Mouse (Mus musculus): ENCODE data around the gene Fut9.

Fut9 gene

DNA sequence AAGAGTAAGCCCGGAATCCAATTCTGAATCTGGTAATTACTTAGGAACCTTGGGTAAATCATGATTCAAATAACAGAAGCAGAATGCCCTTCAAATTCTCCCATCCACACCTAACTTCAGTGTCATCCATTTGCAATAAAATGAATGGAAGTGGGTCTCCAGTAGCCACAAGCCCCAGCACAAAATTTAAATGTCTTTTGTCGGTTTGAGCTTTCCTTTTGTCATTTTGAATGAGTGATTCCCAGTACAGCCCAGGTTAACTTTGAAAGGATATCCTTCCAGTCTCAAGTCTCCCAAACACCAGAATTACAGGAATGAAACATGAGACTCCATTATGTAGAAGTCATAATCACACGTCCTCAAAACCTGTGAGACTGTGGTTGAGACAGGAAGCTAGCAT lies 3.9 kb downstream of the Fut9 start:
- peaks cover 48% of the 10 kb centered on the region for H3K4me1 ChIP-seq (replicated peaks; ENCODE audit: low read depth, low read length)
- TF ChIP-seq CTCF (conservative IDR thresholded peaks at IDR 0.05; ENCODE audit: low read length) (no peak), POU5F1 (IDR thresholded peaks at IDR 0.05; ENCODE audit: borderline replicate concordance, low read length) (no peak), NANOG (IDR thresholded peaks at IDR 0.05; ENCODE audit: borderline replicate concordance, low read length) (peak; percentile 95)
- 0 out of 2 replicates have a peak, but pooled peaks cover 13% of the 10 kb centered on the region for H3K36me3 ChIP-seq (ENCODE audit: insufficient read depth, low read length)
- H3K27me3 ChIP-seq (ENCODE audit: insufficient read depth, low read length): no peaks in the 10 kb centered on the region
- peak overlapping the region; percentile 50 for H3K4me3 ChIP-seq (replicated peaks; ENCODE audit: low read length)
- H3K9me3 ChIP-seq (ENCODE audit: low read length): no peaks in the 10 kb centered on the region

DNA sequence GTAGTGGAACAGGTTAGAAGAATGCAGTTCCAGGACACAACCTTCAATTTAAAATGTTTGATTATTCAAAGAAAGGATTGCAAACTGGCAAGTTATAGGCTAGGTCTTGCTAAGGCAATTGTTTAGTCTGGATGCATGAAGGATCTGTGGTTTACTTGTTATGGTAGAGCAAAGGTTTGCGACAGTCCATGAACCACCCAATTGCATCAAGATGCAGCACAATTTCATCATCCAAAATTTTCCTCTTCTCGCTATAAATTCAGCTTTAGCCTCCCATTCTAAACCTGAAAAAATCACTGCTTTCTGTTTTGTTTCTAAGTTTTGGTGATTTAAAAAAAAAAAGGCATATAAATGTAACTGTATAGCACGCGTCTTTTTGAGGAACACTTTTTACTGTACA lies 14.8 kb downstream of the Fut9 start:
- TF ChIP-seq POU5F1 (IDR thresholded peaks at IDR 0.05; ENCODE audit: borderline replicate concordance, low read length): no peak
- no peak for TF ChIP-seq CTCF (conservative IDR thresholded peaks at IDR 0.05; ENCODE audit: low read length)
- no peak for TF ChIP-seq NANOG (IDR thresholded peaks at IDR 0.05; ENCODE audit: borderline replicate concordance, low read length)
- H3K4me3 ChIP-seq (replicated peaks; ENCODE audit: low read length): no peak overlapping the region
- H3K27me3 ChIP-seq (ENCODE audit: insufficient read depth, low read length): no peaks in the 10 kb centered on the region
- no peaks in the 10 kb centered on the region for H3K9me3 ChIP-seq (ENCODE audit: low read length)
- H3K36me3 ChIP-seq (ENCODE audit: insufficient read depth, low read length): peaks cover 15% of the 10 kb centered on the region
- H3K4me1 ChIP-seq (replicated peaks; ENCODE audit: low read depth, low read length): peaks cover 7% of the 10 kb centered on the region

DNA sequence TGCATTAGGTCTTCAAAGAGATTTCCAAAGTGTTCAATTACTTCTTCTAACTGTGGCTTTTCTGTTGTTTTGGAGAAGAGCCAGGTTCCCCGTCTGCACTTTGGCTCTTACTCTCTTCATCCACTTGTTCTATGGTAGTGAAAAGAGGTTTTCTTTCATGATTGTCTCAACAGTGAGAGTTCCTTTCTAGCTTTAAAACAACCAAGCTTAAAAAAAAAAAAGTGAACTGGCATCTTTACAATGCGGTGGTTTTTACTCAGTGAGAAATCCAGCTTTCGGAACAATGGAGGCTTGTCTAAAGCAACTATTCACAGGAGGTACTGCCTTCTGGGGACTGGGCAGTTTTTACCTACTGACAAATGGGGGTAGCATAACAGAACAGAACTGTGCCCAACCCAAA lies 31.4 kb downstream of the Fut9 start:
- TF ChIP-seq POU5F1 (IDR thresholded peaks at IDR 0.05; ENCODE audit: borderline replicate concordance, low read length) (no peak), NANOG (IDR thresholded peaks at IDR 0.05; ENCODE audit: borderline replicate concordance, low read length) (no peak), CTCF (conservative IDR thresholded peaks at IDR 0.05; ENCODE audit: low read length) (no peak)
- Histone ChIP-seq H3K27me3 (ENCODE audit: insufficient read depth, low read length) (no peaks in the 10 kb centered on the region), H3K36me3 (ENCODE audit: insufficient read depth, low read length) (peaks cover 29% of the 10 kb centered on the region), H3K4me1 (replicated peaks; ENCODE audit: low read depth, low read length) (no peaks in the 10 kb centered on the region), H3K4me3 (replicated peaks; ENCODE audit: low read length) (no peak overlapping the region), H3K9me3 (ENCODE audit: low read length) (no peaks in the 10 kb centered on the region)

DNA sequence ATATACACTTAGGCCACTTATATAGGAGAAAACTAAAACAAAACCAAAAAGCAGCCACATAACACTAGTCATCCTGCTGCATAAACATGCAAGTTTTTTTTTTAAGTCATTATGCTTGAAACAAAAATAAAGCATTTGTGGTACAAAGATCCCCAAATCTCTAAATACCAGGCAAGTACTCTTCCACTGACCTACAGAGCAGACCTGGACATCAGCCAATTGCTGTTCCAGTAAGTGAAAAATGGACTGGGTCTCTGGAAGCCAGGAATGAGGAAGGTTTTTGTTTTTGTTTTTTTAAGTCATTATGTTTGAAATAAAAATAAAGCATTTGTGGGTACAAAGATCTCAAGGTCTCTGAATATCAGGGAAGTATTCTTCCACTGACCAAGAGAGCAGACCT lies 37.0 kb downstream of the Fut9 start:
- TF ChIP-seq NANOG (IDR thresholded peaks at IDR 0.05; ENCODE audit: borderline replicate concordance, low read length) (no peak), POU5F1 (IDR thresholded peaks at IDR 0.05; ENCODE audit: borderline replicate concordance, low read length) (no peak), CTCF (conservative IDR thresholded peaks at IDR 0.05; ENCODE audit: low read length) (no peak)

DNA sequence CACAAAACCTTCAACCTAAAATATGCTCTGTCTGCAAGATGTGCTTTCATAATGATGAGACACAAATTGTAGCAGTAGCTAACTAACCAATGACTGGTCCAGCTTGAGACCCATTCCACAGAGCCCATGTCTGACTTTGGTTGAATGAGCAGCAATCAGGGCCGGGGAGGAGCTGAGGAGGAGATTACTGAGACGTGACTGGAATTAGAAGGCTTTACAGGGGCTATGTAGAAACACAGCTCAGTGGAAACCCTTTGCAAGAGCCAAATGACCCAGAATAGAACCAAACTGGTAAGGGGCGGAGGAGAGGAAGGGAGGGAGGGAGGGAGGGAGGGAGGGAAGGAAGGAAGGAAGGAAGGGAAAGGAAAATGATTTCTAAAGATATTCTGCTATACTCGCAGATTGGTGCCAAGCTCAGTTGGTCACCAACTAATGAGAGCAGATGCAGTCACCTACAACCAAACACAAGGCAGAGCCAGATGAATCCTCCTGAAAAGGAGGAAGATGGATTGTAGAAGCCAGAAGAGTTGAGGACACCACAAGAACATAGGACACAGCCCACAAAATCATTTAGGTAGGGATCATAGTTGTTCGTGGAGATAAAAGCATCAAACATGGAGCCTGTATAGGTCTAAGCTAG lies 42.0 kb downstream of the Fut9 start:
- H3K4me1 ChIP-seq (replicated peaks; ENCODE audit: low read depth, low read length): no peaks in the 10 kb centered on the region
- H3K9me3 ChIP-seq (ENCODE audit: low read length): no peaks in the 10 kb centered on the region
- no peak for TF ChIP-seq CTCF (conservative IDR thresholded peaks at IDR 0.05; ENCODE audit: low read length)
- no peak for TF ChIP-seq POU5F1 (IDR thresholded peaks at IDR 0.05; ENCODE audit: borderline replicate concordance, low read length)
- no peak for TF ChIP-seq NANOG (IDR thresholded peaks at IDR 0.05; ENCODE audit: borderline replicate concordance, low read length)
- no peak overlapping the region for H3K4me3 ChIP-seq (replicated peaks; ENCODE audit: low read length)
- no peaks in the 10 kb centered on the region for H3K36me3 ChIP-seq (ENCODE audit: insufficient read depth, low read length)
- H3K27me3 ChIP-seq (ENCODE audit: insufficient read depth, low read length): no peaks in the 10 kb centered on the region

More for the DNA sequence above, 37.0 kb downstream of the Fut9 start:
- Histone ChIP-seq H3K4me1 (replicated peaks; ENCODE audit: low read depth, low read length) (no peaks in the 10 kb centered on the region), H3K27me3 (ENCODE audit: insufficient read depth, low read length) (no peaks in the 10 kb centered on the region), H3K36me3 (ENCODE audit: insufficient read depth, low read length) (no peaks in the 10 kb centered on the region), H3K4me3 (replicated peaks; ENCODE audit: low read length) (no peak overlapping the region), H3K9me3 (ENCODE audit: low read length) (no peaks in the 10 kb centered on the region)

DNA sequence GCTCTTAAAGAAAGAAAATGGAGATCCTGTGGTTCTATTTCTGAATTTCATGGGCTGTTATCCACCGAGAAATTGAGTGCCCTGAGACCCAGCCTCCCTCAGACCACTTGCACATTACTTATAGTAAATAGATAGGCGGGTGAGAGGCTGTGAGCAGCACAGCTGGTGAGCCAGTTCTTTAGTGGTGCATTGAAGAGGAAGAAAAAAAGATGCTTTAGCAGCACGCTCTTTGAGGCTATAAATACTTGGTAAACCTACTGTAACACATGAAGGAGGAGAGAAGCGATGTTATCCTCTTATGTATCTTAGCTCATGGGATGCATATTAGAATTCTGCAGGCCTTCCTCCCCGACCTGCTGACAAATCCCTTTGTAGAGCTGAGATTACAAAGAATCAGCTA lies 58.5 kb downstream of the Fut9 start:
- Histone ChIP-seq H3K9me3 (ENCODE audit: low read length) (no peaks in the 10 kb centered on the region), H3K4me1 (replicated peaks; ENCODE audit: low read depth, low read length) (no peaks in the 10 kb centered on the region), H3K4me3 (replicated peaks; ENCODE audit: low read length) (no peak overlapping the region), H3K36me3 (ENCODE audit: insufficient read depth, low read length) (no peaks in the 10 kb centered on the region), H3K27me3 (ENCODE audit: insufficient read depth, low read length) (no peaks in the 10 kb centered on the region)
- TF ChIP-seq NANOG (IDR thresholded peaks at IDR 0.05; ENCODE audit: borderline replicate concordance, low read length) (no peak), CTCF (conservative IDR thresholded peaks at IDR 0.05; ENCODE audit: low read length) (no peak), POU5F1 (IDR thresholded peaks at IDR 0.05; ENCODE audit: borderline replicate concordance, low read length) (no peak)

DNA sequence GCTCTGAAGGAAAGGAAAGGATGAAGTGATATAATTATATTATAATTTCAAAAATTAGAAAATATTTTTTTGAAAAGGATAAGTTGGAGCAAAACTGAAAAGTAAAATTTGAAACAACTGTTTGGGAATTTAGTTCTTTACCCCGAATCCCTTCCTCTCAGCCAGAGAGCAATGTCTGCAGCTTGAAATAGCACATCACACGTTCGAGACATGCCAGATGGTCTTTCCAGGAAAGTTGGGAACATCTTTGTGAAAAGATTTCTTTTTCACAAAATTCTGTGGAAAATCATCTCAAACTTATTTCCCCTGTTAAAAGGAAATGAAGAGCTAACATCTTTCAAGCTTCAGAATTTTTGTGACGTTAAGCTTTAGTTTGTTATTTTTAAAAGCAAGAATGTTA lies 61.3 kb downstream of the Fut9 start:
- TF ChIP-seq POU5F1 (IDR thresholded peaks at IDR 0.05; ENCODE audit: borderline replicate concordance, low read length): no peak
- TF ChIP-seq NANOG (IDR thresholded peaks at IDR 0.05; ENCODE audit: borderline replicate concordance, low read length): no peak
- no peak for TF ChIP-seq CTCF (conservative IDR thresholded peaks at IDR 0.05; ENCODE audit: low read length)
- H3K36me3 ChIP-seq (ENCODE audit: insufficient read depth, low read length): no peaks in the 10 kb centered on the region
- H3K4me1 ChIP-seq (replicated peaks; ENCODE audit: low read depth, low read length): no peaks in the 10 kb centered on the region

DNA sequence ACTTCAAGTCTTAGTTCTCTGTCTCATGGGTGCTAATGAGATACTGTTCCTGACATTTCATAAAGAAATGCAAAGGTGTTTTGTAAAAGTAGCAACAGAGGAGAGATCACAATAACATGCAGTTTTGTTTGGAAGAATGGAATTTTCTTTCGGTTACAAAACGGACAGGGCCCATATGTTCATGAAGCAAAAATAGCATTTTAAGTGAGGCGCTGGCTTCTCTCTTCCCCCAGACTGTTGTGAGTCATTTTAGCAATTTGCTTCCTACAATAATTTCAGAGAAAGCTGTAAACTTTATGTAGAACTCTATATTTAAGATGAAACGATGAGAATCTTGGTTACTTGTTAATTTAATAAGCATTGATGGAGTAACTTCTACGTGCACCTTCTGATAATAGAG lies 78.5 kb downstream of the Fut9 start:
- TF ChIP-seq POU5F1 (IDR thresholded peaks at IDR 0.05; ENCODE audit: borderline replicate concordance, low read length): no peak
- no peak for TF ChIP-seq NANOG (IDR thresholded peaks at IDR 0.05; ENCODE audit: borderline replicate concordance, low read length)
- no peak for TF ChIP-seq CTCF (conservative IDR thresholded peaks at IDR 0.05; ENCODE audit: low read length)
- Histone ChIP-seq H3K4me3 (replicated peaks; ENCODE audit: low read length) (no peak overlapping the region), H3K27me3 (ENCODE audit: insufficient read depth, low read length) (no peaks in the 10 kb centered on the region), H3K9me3 (ENCODE audit: low read length) (no peaks in the 10 kb centered on the region), H3K36me3 (ENCODE audit: insufficient read depth, low read length) (no peaks in the 10 kb centered on the region), H3K4me1 (replicated peaks; ENCODE audit: low read depth, low read length) (peaks cover 5% of the 10 kb centered on the region; the same call in 1 of the 2 replicates)

More for the DNA sequence above, 61.3 kb downstream of the Fut9 start:
- Histone ChIP-seq H3K27me3 (ENCODE audit: insufficient read depth, low read length) (no peaks in the 10 kb centered on the region), H3K9me3 (ENCODE audit: low read length) (no peaks in the 10 kb centered on the region), H3K4me3 (replicated peaks; ENCODE audit: low read length) (no peak overlapping the region)

DNA sequence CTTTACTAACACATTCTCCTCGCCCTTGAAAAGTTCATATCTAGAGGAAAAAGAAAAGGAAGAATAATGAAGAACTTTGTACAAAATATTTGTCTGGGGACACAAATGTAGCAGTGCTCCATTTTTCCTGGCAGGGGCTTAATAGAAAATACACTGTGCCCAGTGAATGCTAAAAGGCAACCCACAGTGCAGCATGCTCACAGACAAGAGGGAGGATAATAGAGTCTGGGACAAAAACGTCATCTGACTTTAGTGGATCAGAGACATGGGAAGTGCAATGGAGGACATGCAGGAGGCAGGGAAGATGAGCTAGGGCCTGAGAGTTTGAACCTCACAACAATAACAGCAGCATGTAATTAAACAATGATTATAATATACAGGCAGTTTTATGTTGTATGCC lies 86.1 kb downstream of the Fut9 start:
- TF ChIP-seq POU5F1 (IDR thresholded peaks at IDR 0.05; ENCODE audit: borderline replicate concordance, low read length) (no peak), NANOG (IDR thresholded peaks at IDR 0.05; ENCODE audit: borderline replicate concordance, low read length) (no peak), CTCF (conservative IDR thresholded peaks at IDR 0.05; ENCODE audit: low read length) (no peak)
- Histone ChIP-seq H3K36me3 (ENCODE audit: insufficient read depth, low read length) (peaks cover 26% of the 10 kb centered on the region), H3K9me3 (ENCODE audit: low read length) (peaks cover 31% of the 10 kb centered on the region), H3K27me3 (ENCODE audit: insufficient read depth, low read length) (no peaks in the 10 kb centered on the region), H3K4me3 (replicated peaks; ENCODE audit: low read length) (no peak overlapping the region), H3K4me1 (replicated peaks; ENCODE audit: low read depth, low read length) (no peaks in the 10 kb centered on the region)
